Mouse (Mus musculus) left cerebral cortex, adult 2 months (tissue): ENCODE measurements around the gene Lce3c. TPM values are rescaled to one million over a fixed set of nuclear protein-coding genes. Genes with fewer than 3 reads are reported as not detected.

Experiments
- DNase-seq, 2 experiments: peaks; one replicate each; pipeline ENCODE4 v3.0.0; 2021 to 2022; ENCODE audit warnings: low spot score in 2 of 2, mixed read lengths in 1 of 2; ENCODE audit errors: extremely low spot score in 1 of 2
- H3K27ac ChIP-seq: fragments of 200-600 bp; 2 replicates; pipeline ENCODE4 v1.8.1; 2022
- H3K4me3 ChIP-seq: fragments of 200-600 bp; 2 replicates; pipeline ENCODE4 v1.8.1; 2022
- CTCF ChIP-seq: fragments of 200-600 bp; IDR thresholded peaks from 2 replicates; pipeline ENCODE4 v1.8.1; 2022; ENCODE audit warnings: antibody characterized with exemption, mild to moderate bottlenecking, moderate library complexity
- intact Hi-C: fragments of 180-260 bp; cut with DNase I; formaldehyde crosslinking; loops from one replicate; pipeline ENCODE4 v1.15.1; 2025
- long read RNA-seq, 2 experiments: library from polyadenylated mRNA; stranded (forward); transcript quantifications; one replicate each; pipeline ENCODE4 v2.0.0; 2021; ENCODE audit warnings: borderline mapping rate in 2 of 2
- total RNA-seq, 2 experiments: library from RNA; stranded (reverse); gene quantifications; 2 replicates each; pipeline ENCODE4 v1.2.3; 2021

Gene Lce3c
- total RNA-seq: not detected
- long read RNA-seq, experiment 1: 0 reads
- long read RNA-seq, experiment 2: 0 reads

DNA sequence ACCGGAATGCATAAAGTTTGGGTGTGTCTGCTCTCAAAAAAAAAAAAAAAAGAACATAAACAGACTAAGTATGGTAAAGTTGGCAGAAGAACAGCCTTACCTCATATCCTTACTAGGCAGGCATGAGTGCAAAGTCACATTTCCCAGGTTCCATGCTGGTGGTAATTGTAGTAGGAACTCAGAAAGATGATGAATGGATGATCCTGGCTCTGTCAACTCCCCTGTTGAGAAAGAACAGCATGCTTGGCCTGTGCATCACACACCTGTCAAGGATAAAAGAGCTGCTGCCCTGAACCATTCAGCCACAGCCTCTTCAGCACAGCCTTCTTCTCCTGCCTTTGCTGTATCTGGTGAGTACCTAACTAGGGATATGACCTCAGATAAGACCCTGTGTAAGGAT is at the start of gene Lce3c:
Gene Lce3c, plus strand, starts transcription at position 301 of the 400 bp plus-strand sequence.
- TF ChIP-seq CTCF: no peak
- intact Hi-C loops: no loop called here
- H3K27ac ChIP-seq: no peak within 1 kb of the TSS
- no peak for DNase-seq
- H3K4me3 ChIP-seq: no peak within 1 kb of the TSS

DNA sequence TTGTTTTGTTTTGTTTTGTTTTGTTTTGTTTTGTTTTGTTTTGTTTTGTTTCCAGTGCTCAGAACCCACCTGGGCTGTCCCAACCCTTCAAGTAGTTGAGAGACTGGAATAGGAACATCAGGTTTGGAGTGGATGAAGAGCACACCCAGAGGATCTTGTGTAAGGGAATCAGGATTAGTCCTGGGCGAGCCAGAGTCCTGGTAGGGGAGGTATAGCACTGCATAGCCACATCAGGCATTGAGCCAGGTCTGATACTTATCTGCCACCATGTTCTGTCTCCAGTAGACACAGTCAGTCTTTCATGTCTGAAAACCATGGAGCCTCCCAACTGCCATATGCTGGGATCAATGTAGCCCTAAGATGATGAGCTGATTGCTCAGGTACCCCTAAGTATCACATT is 49.8 kb upstream of the Lce3c start:
- intact Hi-C loops: no loop called here
- Histone ChIP-seq H3K4me3 (no peak overlapping the region), H3K27ac (no peak overlapping the region)
- TF ChIP-seq CTCF: no peak
- no peak for DNase-seq

DNA sequence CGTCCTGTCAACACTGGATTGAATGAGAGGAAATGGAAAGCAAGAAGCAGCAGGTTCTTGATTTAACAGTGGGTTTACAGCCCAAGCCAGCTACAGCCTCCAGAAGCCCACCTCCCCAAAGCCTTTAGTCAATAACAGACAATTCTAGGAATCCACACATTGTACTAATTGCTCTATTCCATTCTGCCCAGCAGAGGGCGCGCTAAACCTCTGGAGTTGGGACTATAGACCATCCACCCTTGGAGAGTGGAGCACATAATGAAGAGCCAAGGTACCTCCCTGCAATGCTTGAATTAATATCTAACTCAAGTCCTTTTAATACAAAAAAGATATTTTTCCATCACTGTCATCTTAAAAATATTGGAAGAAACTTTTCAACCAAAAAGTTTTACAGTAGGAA is 41.3 kb upstream of the Lce3c start:
- TF ChIP-seq CTCF: peak; percentile 69
- peak; percentile 13 to 52 for DNase-seq
- Histone ChIP-seq H3K4me3 (no peak overlapping the region), H3K27ac (no peak overlapping the region)
- intact Hi-C loops: loop anchor here (2.0 to 10.0 kb wide), 5 partner anchors 78 to 751 kb away; partner anchors contain the start of gene Lce1g

DNA sequence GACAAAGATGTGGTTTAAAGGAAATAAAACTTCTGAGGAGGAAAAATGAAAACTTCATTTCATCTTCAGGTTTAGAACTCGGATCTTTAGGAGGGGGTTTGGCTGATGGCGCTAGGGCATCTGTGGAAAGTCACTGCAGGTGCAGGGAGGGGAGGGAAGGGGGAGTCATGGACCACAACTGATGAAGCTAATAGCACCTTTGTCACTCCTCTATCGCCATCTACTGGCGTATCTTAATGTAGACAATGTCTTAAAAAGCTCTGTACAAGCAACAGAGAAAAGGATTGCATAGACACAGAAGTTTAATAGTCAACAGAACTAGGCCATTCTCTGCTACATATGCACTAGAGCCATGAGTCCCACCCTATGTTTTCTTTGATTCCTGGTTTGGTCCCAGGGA is 40.6 kb upstream of the Lce3c start:
- intact Hi-C loops: loop anchor here (2.0 to 10.0 kb wide), 5 partner anchors 79 to 751 kb away; partner anchors contain the start of gene Lce1g
- peak; percentile 47 for TF ChIP-seq CTCF
- no peak overlapping the region for H3K4me3 ChIP-seq
- H3K27ac ChIP-seq: no peak overlapping the region
- DNase-seq: no peak

GRCm38 (mm10) chr3:92905182-92905581 is 39.1 kb upstream of the Lce3c start:
- no peak for TF ChIP-seq CTCF
- H3K27ac ChIP-seq: no peak overlapping the region
- DNase-seq: no peak
- intact Hi-C loops: loop anchor here (10.0 kb wide), 2 partner anchors 340 to 590 kb away; no protein-coding TSS in a partner anchor
- H3K4me3 ChIP-seq: no peak overlapping the region

DNA sequence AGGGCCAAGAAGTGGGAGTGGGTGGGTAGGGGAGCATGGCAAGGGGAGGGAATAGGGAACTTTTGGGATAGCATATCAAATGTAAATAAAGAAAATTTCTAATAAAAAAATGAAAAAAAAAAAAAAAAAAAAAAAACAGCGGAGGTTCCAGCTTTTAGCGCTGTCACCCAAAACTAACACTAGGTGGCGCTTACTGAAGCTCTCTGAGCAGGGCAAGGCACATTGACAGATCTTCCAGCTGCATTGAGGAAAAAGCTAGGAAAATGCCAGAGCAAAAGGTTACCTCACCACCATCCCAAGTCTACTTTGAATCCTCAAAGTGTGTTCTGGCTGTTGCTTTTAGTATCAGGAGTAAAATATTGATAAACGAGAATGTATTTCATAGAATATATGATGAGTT is 36.7 kb upstream of the Lce3c start:
- intact Hi-C loops: loop anchor here (1.0 to 10.0 kb wide), 3 partner anchors 124 to 587 kb away; no protein-coding TSS in a partner anchor
- Histone ChIP-seq H3K4me3 (no peak overlapping the region), H3K27ac (no peak overlapping the region)
- TF ChIP-seq CTCF: peak; percentile 73
- peak in 1 of 2 experiments; percentile 15 for DNase-seq

DNA sequence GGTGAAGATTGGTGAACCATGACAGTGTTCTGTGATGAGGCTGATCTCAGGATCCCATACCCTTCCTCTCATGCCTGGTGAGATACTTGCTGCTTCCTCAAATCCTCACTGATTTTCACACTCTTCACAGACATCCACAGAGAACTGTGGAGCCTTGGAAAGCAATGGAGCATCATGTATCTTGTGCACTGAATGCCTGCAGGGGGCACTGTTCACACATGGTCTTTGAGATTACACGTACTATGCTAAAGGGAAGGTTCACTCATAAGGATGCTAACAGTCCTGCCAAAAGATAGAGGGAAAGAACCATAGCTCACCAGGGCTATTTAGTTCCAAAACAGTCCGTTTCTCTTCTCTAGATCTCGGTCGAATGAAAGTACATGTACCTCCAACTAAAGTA is 23.9 kb upstream of the Lce3c start:
- peak; percentile 12 to 18 for DNase-seq
- no peak overlapping the region for H3K27ac ChIP-seq
- peak; percentile 47 for TF ChIP-seq CTCF
- no peak overlapping the region for H3K4me3 ChIP-seq
- intact Hi-C loops: loop anchor here (5.0 kb wide), 1 partner anchor 112 kb away; no protein-coding TSS in a partner anchor

DNA sequence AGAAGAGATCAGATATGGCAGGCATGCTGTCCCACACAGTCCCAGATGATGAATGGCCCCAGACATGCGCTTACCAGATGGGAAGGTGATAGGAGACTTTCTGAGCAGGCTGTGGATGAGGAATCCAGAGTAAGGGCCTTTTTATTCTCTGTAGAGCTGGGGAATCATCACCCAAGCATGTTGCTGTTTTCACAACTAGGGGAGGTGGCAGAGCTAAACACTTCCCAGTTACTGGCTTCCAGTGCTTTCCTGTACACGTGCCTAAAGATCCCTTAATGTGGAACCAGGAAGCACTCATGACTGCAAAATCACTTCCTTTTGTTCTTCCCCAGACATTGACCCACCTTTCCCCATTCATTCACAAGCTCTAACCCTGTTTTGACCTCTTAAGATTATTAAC is 18.2 kb upstream of the Lce3c start, which contains the start of gene Lce3a:
Gene Lce3a, minus strand, starts transcription at position 101 of the 400 bp plus-strand sequence.
- no peak for DNase-seq
- no peak for TF ChIP-seq CTCF
- no peak within 1 kb of the TSS for H3K27ac ChIP-seq
- intact Hi-C loops: no loop called here
- H3K4me3 ChIP-seq: no peak within 1 kb of the TSS

GRCm38 (mm10) chr3:92932679-92933078 is 11.6 kb upstream of the Lce3c start, which contains the start of gene Lce3b:
Gene Lce3b, plus strand, starts transcription at chr3:92932979.
- no peak within 1 kb of the TSS for H3K4me3 ChIP-seq
- DNase-seq: no peak
- H3K27ac ChIP-seq: no peak within 1 kb of the TSS
- intact Hi-C loops: no loop called here
- no peak for TF ChIP-seq CTCF

GRCm38 (mm10) chr3:92957090-92957489 is 12.8 kb downstream of the Lce3c start, which contains the start of gene Lce3d:
Gene Lce3d, plus strand, starts transcription at chr3:92957390.
- no peak for DNase-seq
- intact Hi-C loops: no loop called here
- no peak for TF ChIP-seq CTCF
- Histone ChIP-seq H3K4me3 (no peak within 1 kb of the TSS), H3K27ac (no peak within 1 kb of the TSS)

DNA sequence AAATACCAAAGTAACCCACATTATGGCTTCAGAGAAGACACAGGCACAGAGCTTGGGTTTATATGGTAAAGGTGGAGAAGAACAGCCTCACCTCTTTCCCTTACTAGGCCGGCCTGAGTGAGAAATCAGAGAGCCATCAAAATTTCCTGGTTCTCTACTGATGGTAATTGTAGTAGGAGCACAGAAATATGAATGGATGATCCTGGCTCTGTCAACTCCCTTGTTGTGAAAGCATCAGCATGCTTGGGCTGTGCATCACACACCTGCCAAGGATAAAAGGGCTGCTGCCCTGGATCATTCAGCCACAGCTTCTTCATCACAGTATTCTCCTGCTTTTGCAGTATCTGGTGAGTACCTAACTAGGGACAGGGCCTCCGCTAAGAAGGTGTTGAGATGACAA is 22.5 kb downstream of the Lce3c start, which contains the start of gene Lce3e:
Gene Lce3e, plus strand, starts transcription at position 301 of the 400 bp plus-strand sequence.
- no peak within 1 kb of the TSS for H3K27ac ChIP-seq
- no peak for TF ChIP-seq CTCF
- no peak for DNase-seq
- no peak within 1 kb of the TSS for H3K4me3 ChIP-seq
- intact Hi-C loops: no loop called here

GRCm38 (mm10) chr3:92978484-92978883 is 34.2 kb downstream of the Lce3c start:
- intact Hi-C loops: no loop called here
- no peak for TF ChIP-seq CTCF

GRCm38 (mm10) chr3:92991926-92992325 is 47.6 kb downstream of the Lce3c start, which contains the start of gene Lce3f:
Gene Lce3f, plus strand, starts transcription at chr3:92992226.
- intact Hi-C loops: loop anchor here (10.0 kb wide), 1 partner anchor 237 kb away; the partner anchor contains the start of gene Lce1g
- Histone ChIP-seq H3K4me3 (no peak within 1 kb of the TSS), H3K27ac (no peak within 1 kb of the TSS)
- DNase-seq: no peak
- no peak for TF ChIP-seq CTCF

More at GRCm38 (mm10) chr3:92978484-92978883, 34.2 kb downstream of the Lce3c start:
- Histone ChIP-seq H3K4me3 (no peak overlapping the region), H3K27ac (no peak overlapping the region)
- DNase-seq: no peak

Other genes with a start within 250 kb of the Lce3c start
- gene Lce1e, start 235.4 kb upstream of the Lce3c start, total RNA-seq: not detected
- gene Lce1f, start 224.1 kb upstream of the Lce3c start, total RNA-seq: not detected
- not detected for gene Gm38119, start 205.4 kb upstream of the Lce3c start, total RNA-seq
- not detected for gene Lce1g, start 192.1 kb upstream of the Lce3c start, total RNA-seq
- gene Lce1h, start 179.4 kb upstream of the Lce3c start, total RNA-seq: not detected
- not detected for gene Lce1i, start 165.6 kb upstream of the Lce3c start, total RNA-seq
- not detected for gene Lce1j, start 154.0 kb upstream of the Lce3c start, total RNA-seq
- gene Lce1k, start 136.6 kb upstream of the Lce3c start, total RNA-seq: not detected
- gene Kprp, start 117.2 kb upstream of the Lce3c start, total RNA-seq: not detected
- not detected for gene Lce1l, start 93.2 kb upstream of the Lce3c start, total RNA-seq
- not detected for gene 2310050C09Rik, start 74.3 kb upstream of the Lce3c start, total RNA-seq
- gene Lce3a, start 18.3 kb upstream of the Lce3c start, total RNA-seq: not detected
- not detected for gene Lce3b, start 11.5 kb upstream of the Lce3c start, total RNA-seq
- not detected for gene Lce3d, start 12.9 kb downstream of the Lce3c start, total RNA-seq
- gene Lce3e, start 22.6 kb downstream of the Lce3c start, total RNA-seq: not detected
- gene Lce3f, start 47.7 kb downstream of the Lce3c start, total RNA-seq: not detected
- gene Crct1, start 71.2 kb downstream of the Lce3c start, total RNA-seq: not detected
- not detected for gene Lce1m, start 74.6 kb downstream of the Lce3c start, total RNA-seq
- not detected for gene Gm4858, start 124.3 kb downstream of the Lce3c start, total RNA-seq
- gene Crnn, start 200.3 kb downstream of the Lce3c start, total RNA-seq: not detected